16 mouse cellular contexts compared by ENCODE assay signal in the genomic region with DNA sequence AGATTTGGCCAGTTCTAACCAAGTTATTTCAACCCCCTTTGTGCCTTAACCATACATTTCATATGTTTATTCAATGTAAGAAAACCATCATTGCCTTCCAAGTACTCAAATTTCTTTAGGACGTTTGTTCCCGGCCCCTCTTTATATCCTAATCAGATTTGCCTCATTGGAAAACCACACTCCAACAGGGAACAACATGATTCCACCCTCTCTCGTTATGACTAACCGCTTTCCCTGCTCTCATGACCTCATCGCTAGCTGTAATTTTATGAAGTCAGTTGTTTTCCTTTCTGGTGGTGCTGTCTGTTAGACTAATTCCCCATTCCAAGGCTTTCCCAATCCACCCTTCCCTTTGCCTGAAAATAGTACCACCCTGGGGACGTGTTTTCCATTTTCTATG.
"Had no signal": no experiment of that assay in that cellular context is flagged by ENCODE, and none has a peak within 500 bp of the region (broad histone marks: within the 10 kb centered on the region; RNA-seq: fewer than 3 reads in every experiment).

No protein-coding gene starts in this region.

- H3K9me3 ChIP-seq: limb, embryonic 12.5 days; liver, embryonic 12.5 days; megakaryocyte, embryonic 14.5 days; midbrain, embryonic 12.5 days; neural tube, embryonic 12.5 days had no signal

- DNase-seq: kidney, adult 9 months; kidney, postnatal 36 days; layer of hippocampus, adult 9-11 months; layer of hippocampus, postnatal 36 days; lung, embryonic 14.5 days; lung, postnatal 10 days; spleen, adult 18-20 months; thymus, adult 18-20 months; thymus, postnatal 14 days had no signal

- H3K27ac ChIP-seq: kidney, postnatal 0 days; limb, embryonic 12.5 days; liver, embryonic 12.5 days; macrophage; midbrain, embryonic 12.5 days; neural tube, embryonic 12.5 days had no signal

- H3K4me1 ChIP-seq: limb, embryonic 12.5 days; liver, embryonic 12.5 days; megakaryocyte, embryonic 14.5 days; midbrain, embryonic 12.5 days; neural tube, embryonic 12.5 days had no signal

- H3K36me3 ChIP-seq: limb, embryonic 12.5 days; liver, embryonic 12.5 days; midbrain, embryonic 12.5 days; neural tube, embryonic 12.5 days had no signal

- H3K4me3 ChIP-seq: limb, embryonic 12.5 days; liver, embryonic 12.5 days; megakaryocyte, embryonic 14.5 days; midbrain, embryonic 12.5 days; neural tube, embryonic 12.5 days had no signal

- ATAC-seq: liver, embryonic 12.5 days had no signal

- H3K4me2 ChIP-seq: limb, embryonic 12.5 days; liver, embryonic 12.5 days; lung, embryonic 14.5 days; midbrain, embryonic 12.5 days; neural tube, embryonic 12.5 days had no signal

- H3K27me3 ChIP-seq: limb, embryonic 12.5 days; liver, embryonic 12.5 days; megakaryocyte, embryonic 14.5 days; midbrain, embryonic 12.5 days; neural tube, embryonic 12.5 days had no signal

- H3K9ac ChIP-seq: limb, embryonic 12.5 days; liver, embryonic 12.5 days; lung, embryonic 14.5 days; midbrain, embryonic 12.5 days; neural tube, embryonic 12.5 days had no signal
